Mouse (Mus musculus): Measurements from ENCODE around the gene Tubb5.

DNA sequence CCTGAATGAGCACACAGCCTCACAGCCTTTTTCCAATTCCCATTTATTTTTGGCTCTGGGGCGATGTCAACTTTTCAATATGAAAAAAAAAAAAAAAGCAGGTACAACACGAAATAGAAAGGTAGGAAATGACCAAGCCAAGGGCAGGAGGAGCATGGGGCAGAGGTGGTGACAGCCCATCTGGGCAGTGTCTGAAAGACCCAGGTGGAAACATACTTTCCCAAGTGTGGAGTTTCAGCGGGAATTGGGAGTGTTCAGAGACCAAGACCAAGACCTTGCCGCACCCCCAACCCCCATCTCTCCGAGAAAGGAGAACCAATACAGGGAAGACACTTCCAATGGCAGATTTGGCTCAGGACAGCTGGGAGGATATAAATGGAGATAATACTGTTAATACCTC, 4.2 kb downstream of the Tubb5 start:
- TF ChIP-seq CTCF (IDR thresholded peaks at IDR 0.05; ENCODE audit: control insufficient read depth, insufficient read depth, low read length) (no peak), POLR2A (IDR thresholded peaks at IDR 0.05; ENCODE audit: borderline replicate concordance, control insufficient read depth, low read depth, low read length) (no peak)
